Mouse (Mus musculus) liver, embryonic 16.5 days (tissue): ENCODE data around the gene Mafg. TPM values are rescaled to one million over a fixed set of nuclear protein-coding genes. Genes with fewer than 3 reads are reported as not detected.

ENCODE experiments used
- ATAC-seq: fragments of 200-750 bp; cut with Nextera tagmentation; 2 replicates; pipeline ENCODE4 v1.8.0; 2017; ENCODE audit warnings: low read depth, mild to moderate bottlenecking, moderate number of reproducible peaks, moderate library complexity
- H3K27ac ChIP-seq: fragments of 300-500 bp; sonication (generic); 2 replicates; pipeline ENCODE4 v1.5.1; 2014; ENCODE audit warnings: mild to moderate bottlenecking, low read length
- H3K27me3 ChIP-seq: fragments of 300-500 bp; sonication (generic); 2 replicates; pipeline ENCODE4 v1.6.1; 2014; ENCODE audit warnings: low read depth, low read length, mixed read lengths; ENCODE audit not compliant: control insufficient read depth, insufficient read depth
- H3K36me3 ChIP-seq: fragments of 300-500 bp; sonication (generic); 2 replicates; pipeline ENCODE4 v1.6.1; 2014; ENCODE audit warnings: mild to moderate bottlenecking; ENCODE audit not compliant: control insufficient read depth, insufficient read depth
- H3K4me1 ChIP-seq: fragments of 300-500 bp; sonication (generic); 2 replicates; pipeline ENCODE4 v1.6.1; 2014; ENCODE audit warnings: low read depth, low read length, mixed read lengths; ENCODE audit not compliant: control insufficient read depth
- H3K4me2 ChIP-seq: fragments of 300-500 bp; sonication (generic); 2 replicates; pipeline ENCODE4 v1.6.1; 2014; ENCODE audit warnings: low read depth, low read length, mixed read lengths
- H3K4me3 ChIP-seq: fragments of 300-500 bp; sonication (generic); 2 replicates; pipeline ENCODE4 v1.5.1; 2014; ENCODE audit warnings: low read depth, mild to moderate bottlenecking, low read length
- H3K9ac ChIP-seq: fragments of 300-500 bp; sonication (generic); 2 replicates; pipeline ENCODE4 v1.6.1; 2014; ENCODE audit warnings: low read depth, low read length
- H3K9me3 ChIP-seq: fragments of 300-500 bp; sonication (generic); replicated peaks from 2 replicates; pipeline ENCODE4 v1.6.1; 2016; ENCODE audit warnings: low read length; ENCODE audit not compliant: control insufficient read depth
- WGBS: fragments of 180-500 bp; shearing (Covaris S2); extraction: QIAGEN DNeasy Blood & Tissue Kit; methylation state at CpG from one replicate; pipeline ENCODE4 v1.1.7; 2014; ENCODE audit not compliant: insufficient replicate concordance; 5-methylcytosine and 5-hydroxymethylcytosine counted together
- polyA plus RNA-seq: library from polyadenylated mRNA; unstranded; fragments of >200 nt; fragmentation: Nextera tagmentation; extraction: Ambion mirVana; gene quantifications from 2 replicates; pipeline ENCODE4 v1.2.1, GENCODE M21; 2015

Mafg gene
- polyA plus RNA-seq, 1 experiment from 2014 or later, result 30.9 TPM

GRCm38 (mm10) chr11:120665406-120665805 is 32.0 kb upstream of the Mafg start:
- no peak overlapping the region for H3K4me3 ChIP-seq
- no peaks in the 10 kb centered on the region for H3K9me3 ChIP-seq
- WGBS, result 66% methylated on average over 3 of the region's 3 CpGs
- peaks cover 45% of the 10 kb centered on the region for H3K27me3 ChIP-seq
- peaks cover 6% of the 10 kb centered on the region for H3K4me1 ChIP-seq
- no peaks in the 10 kb centered on the region for H3K36me3 ChIP-seq
- no peak overlapping the region for H3K4me2 ChIP-seq
- no peak for ATAC-seq
- H3K27ac ChIP-seq, result no peak overlapping the region
- H3K9ac ChIP-seq, result no peak overlapping the region

GRCm38 (mm10) chr11:120663714-120664113 is 30.3 kb upstream of the Mafg start:
- H3K36me3 ChIP-seq, result no peaks in the 10 kb centered on the region
- no peak overlapping the region for H3K4me3 ChIP-seq
- peaks cover 62% of the 10 kb centered on the region for H3K27me3 ChIP-seq
- H3K4me2 ChIP-seq, result no peak overlapping the region
- ATAC-seq, result no peak
- H3K9ac ChIP-seq, result no peak overlapping the region
- 83% methylated on average over 5 of the region's 5 CpGs for WGBS
- H3K4me1 ChIP-seq, result peaks cover 13% of the 10 kb centered on the region
- no peak overlapping the region for H3K27ac ChIP-seq
- H3K9me3 ChIP-seq, result no peaks in the 10 kb centered on the region

GRCm38 (mm10) chr11:120662759-120663158 is 29.4 kb upstream of the Mafg start:
- Histone ChIP-seq H3K4me1 (peaks cover 13% of the 10 kb centered on the region), H3K36me3 (no peaks in the 10 kb centered on the region), H3K9ac (no peak overlapping the region), H3K4me3 (no peak overlapping the region), H3K9me3 (no peaks in the 10 kb centered on the region), H3K27me3 (peaks cover 71% of the 10 kb centered on the region), H3K27ac (no peak overlapping the region), H3K4me2 (no peak overlapping the region)
- ATAC-seq, result no peak
- 58% methylated on average over 6 of the region's 6 CpGs for WGBS

- Histone ChIP-seq H3K4me3 (peak within 1 kb of the TSS; percentile 27), H3K9ac (no peak within 1 kb of the TSS), H3K4me2 (peak within 1 kb of the TSS; percentile 46), H3K4me1 (peaks cover 13% of the 10 kb centered on the region), H3K27ac (no peak within 1 kb of the TSS), H3K9me3 (no peaks in the 10 kb centered on the region), H3K27me3 (peaks cover 80% of the 10 kb centered on the region), H3K36me3 (no peaks in the 10 kb centered on the region)
- WGBS, result 2% methylated on average over 35 of the region's 35 CpGs
- ATAC-seq, result no peak
These were observed 27.7 kb upstream of the Mafg start, which contains the start of gene Notum for GRCm38 (mm10) chr11:120661076-120661460. Gene Notum, minus strand, starts transcription at chr11:120661175.

- peak; percentile 28 for ATAC-seq
- Histone ChIP-seq H3K4me2 (peak overlapping the region; percentile 46), H3K27me3 (peaks cover 79% of the 10 kb centered on the region), H3K4me3 (peak overlapping the region; percentile 27), H3K9me3 (no peaks in the 10 kb centered on the region), H3K36me3 (no peaks in the 10 kb centered on the region), H3K27ac (no peak overlapping the region), H3K9ac (no peak overlapping the region), H3K4me1 (peaks cover 13% of the 10 kb centered on the region)
- WGBS, result under 1% methylated on average over 74 of the region's 95 CpGs
These were observed 27.1 kb upstream of the Mafg start for GRCm38 (mm10) chr11:120660301-120661075.

- Histone ChIP-seq H3K9ac (no peak overlapping the region), H3K27me3 (peaks cover 72% of the 10 kb centered on the region), H3K36me3 (no peaks in the 10 kb centered on the region), H3K4me1 (peaks cover 13% of the 10 kb centered on the region), H3K4me2 (peak overlapping the region; percentile 46; the same call in 1 of the 2 replicates), H3K9me3 (no peaks in the 10 kb centered on the region), H3K27ac (no peak overlapping the region), H3K4me3 (peak overlapping the region; percentile 27)
- no peak for ATAC-seq
- 6% methylated on average over 49 of the region's 50 CpGs for WGBS
These were observed 26.3 kb upstream of the Mafg start for GRCm38 (mm10) chr11:120659509-120660300.

GRCm38 (mm10) chr11:120658876-120659410 is 25.5 kb upstream of the Mafg start:
- Histone ChIP-seq H3K9me3 (no peaks in the 10 kb centered on the region), H3K36me3 (no peaks in the 10 kb centered on the region), H3K4me1 (peaks cover 13% of the 10 kb centered on the region), H3K27ac (no peak overlapping the region), H3K9ac (no peak overlapping the region), H3K4me3 (no peak overlapping the region), H3K27me3 (peaks cover 72% of the 10 kb centered on the region), H3K4me2 (no peak overlapping the region)
- ATAC-seq, result no peak
- 4% methylated on average over 24 of the region's 24 CpGs for WGBS

- no peak overlapping the region for H3K4me3 ChIP-seq
- no peaks in the 10 kb centered on the region for H3K9me3 ChIP-seq
- H3K9ac ChIP-seq, result no peak overlapping the region
- peaks cover 56% of the 10 kb centered on the region for H3K27me3 ChIP-seq
- H3K4me2 ChIP-seq, result no peak overlapping the region
- no peaks in the 10 kb centered on the region for H3K36me3 ChIP-seq
- WGBS, result 71% methylated on average over 4 of the region's 4 CpGs
- peaks cover 13% of the 10 kb centered on the region for H3K4me1 ChIP-seq
- ATAC-seq, result no peak
- H3K27ac ChIP-seq, result no peak overlapping the region
These were observed 23.9 kb upstream of the Mafg start for GRCm38 (mm10) chr11:120657301-120657700.
